Mouse (Mus musculus): Measurements from ENCODE around the gene Gm49403. TPM values are rescaled to one million over a fixed set of nuclear protein-coding genes. Genes with fewer than 3 reads are reported as not detected.
A peak's percentile ranks its signal among the peaks of the same experiment; 100 is the strongest.

The Gm49403 gene
- polyA plus RNA-seq, 1 experiment = not detected

GRCm38 (mm10) chr19:8928689-8929223 lies 45.0 kb downstream of the Gm49403 start:
- no peak; the same call in 1 of the 2 replicates for TF ChIP-seq POLR2A (IDR thresholded peaks at IDR 0.05; ENCODE audit: low read depth, low read length)
- no peak for TF ChIP-seq CTCF (IDR thresholded peaks at IDR 0.05; ENCODE audit: borderline replicate concordance, insufficient read depth, low read length)
- Histone ChIP-seq H3K27ac (ENCODE audit: insufficient read depth, low read length) (no peak overlapping the region), H3K4me3 (ENCODE audit: insufficient read depth, low read length) (peak overlapping the region; percentile 84; the same call in 1 of the 2 replicates), H3K4me1 (ENCODE audit: control insufficient read depth, insufficient read depth, low read length) (peaks cover 3% of the 10 kb centered on the region; the same call in 1 of the 2 replicates)

GRCm38 (mm10) chr19:8929224-8930088 lies 45.7 kb downstream of the Gm49403 start, which contains the start of the genes Rom1 and Eml3:
Gene Rom1 (minus strand): TSS chr19:8929356.
Gene Eml3 (plus strand): TSS chr19:8929552.
- peak within 1 kb of the TSS; percentile 23; the same call in 1 of the 2 replicates for H3K27ac ChIP-seq (ENCODE audit: insufficient read depth, low read length)
- peak within 1 kb of the TSS; percentile 84 for H3K4me3 ChIP-seq (ENCODE audit: insufficient read depth, low read length)
- TF ChIP-seq POLR2A (IDR thresholded peaks at IDR 0.05; ENCODE audit: low read depth, low read length) (peak; percentile 56), CTCF (IDR thresholded peaks at IDR 0.05; ENCODE audit: borderline replicate concordance, insufficient read depth, low read length) (0 out of 2 replicates have a peak, but pooled peaks have one; percentile 10)
- H3K4me1 ChIP-seq (ENCODE audit: control insufficient read depth, insufficient read depth, low read length) = peaks cover 3% of the 10 kb centered on the region; the same call in 1 of the 2 replicates

GRCm38 (mm10) chr19:8930117-8930516 lies 46.4 kb downstream of the Gm49403 start:
- TF ChIP-seq POLR2A (IDR thresholded peaks at IDR 0.05; ENCODE audit: low read depth, low read length) = no peak
- TF ChIP-seq CTCF (IDR thresholded peaks at IDR 0.05; ENCODE audit: borderline replicate concordance, insufficient read depth, low read length) = no peak
- H3K27ac ChIP-seq (ENCODE audit: insufficient read depth, low read length) = no peak overlapping the region

GRCm38 (mm10) chr19:8930771-8931170 lies 47.0 kb downstream of the Gm49403 start:
- no peak for TF ChIP-seq CTCF (IDR thresholded peaks at IDR 0.05; ENCODE audit: borderline replicate concordance, insufficient read depth, low read length)
- TF ChIP-seq POLR2A (IDR thresholded peaks at IDR 0.05; ENCODE audit: low read depth, low read length) = no peak
- Histone ChIP-seq H3K4me1 (ENCODE audit: control insufficient read depth, insufficient read depth, low read length) (peaks cover 3% of the 10 kb centered on the region; the same call in 1 of the 2 replicates), H3K4me3 (ENCODE audit: insufficient read depth, low read length) (peak overlapping the region; percentile 84), H3K27ac (ENCODE audit: insufficient read depth, low read length) (no peak overlapping the region)

More at GRCm38 (mm10) chr19:8930117-8930516, 46.4 kb downstream of the Gm49403 start:
- Histone ChIP-seq H3K4me1 (ENCODE audit: control insufficient read depth, insufficient read depth, low read length) (peaks cover 3% of the 10 kb centered on the region; the same call in 1 of the 2 replicates), H3K4me3 (ENCODE audit: insufficient read depth, low read length) (peak overlapping the region; percentile 84)

GRCm38 (mm10) chr19:8936736-8937135 lies 53.0 kb downstream of the Gm49403 start:
- Histone ChIP-seq H3K4me1 (ENCODE audit: control insufficient read depth, insufficient read depth, low read length) (peaks cover 4% of the 10 kb centered on the region; the same call in 1 of the 2 replicates), H3K27ac (ENCODE audit: insufficient read depth, low read length) (no peak overlapping the region), H3K4me3 (ENCODE audit: insufficient read depth, low read length) (no peak overlapping the region)
- TF ChIP-seq CTCF (IDR thresholded peaks at IDR 0.05; ENCODE audit: borderline replicate concordance, insufficient read depth, low read length) (no peak), POLR2A (IDR thresholded peaks at IDR 0.05; ENCODE audit: low read depth, low read length) (no peak)

Other genes with a start within 250 kb of the Gm49403 start
- gene Chrm1, start 220.1 kb upstream of the Gm49403 start, polyA plus RNA-seq (2011; ENCODE audit: insufficient read length, low read depth, missing spikeins) = not detected in 2 replicates
- gene Slc3a2, start 160.6 kb upstream of the Gm49403 start, polyA plus RNA-seq (2011; ENCODE audit: insufficient read length, low read depth, missing spikeins) = 203 and 309 TPM in 2 replicates
- 46.5 and 52.3 TPM in 2 replicates for gene Wdr74, start 148.1 kb upstream of the Gm49403 start, polyA plus RNA-seq (2011; ENCODE audit: insufficient read length, low read depth, missing spikeins)
- gene 1700092M07Rik, start 143.2 kb upstream of the Gm49403 start, polyA plus RNA-seq (2011; ENCODE audit: insufficient read length, low read depth, missing spikeins) = not detected in 2 replicates
- gene Stx5a, start 142.5 kb upstream of the Gm49403 start, polyA plus RNA-seq (2011; ENCODE audit: insufficient read length, low read depth, missing spikeins) = 97.6 and 114 TPM in 2 replicates
- 172 and 183 TPM in 2 replicates for gene Nxf1, start 126.9 kb upstream of the Gm49403 start, polyA plus RNA-seq (2011; ENCODE audit: insufficient read length, low read depth, missing spikeins)
- 34.7 and 36.7 TPM in 2 replicates for gene Tmem223, start 112.9 kb upstream of the Gm49403 start, polyA plus RNA-seq (2011; ENCODE audit: insufficient read length, low read depth, missing spikeins)
- gene Tmem179b, start 109.5 kb upstream of the Gm49403 start, polyA plus RNA-seq (2011; ENCODE audit: insufficient read length, low read depth, missing spikeins) = 41.7 and 49.2 TPM in 2 replicates
- 15.7 and 22.7 TPM in 2 replicates for gene Taf6l, start 97.5 kb upstream of the Gm49403 start, polyA plus RNA-seq (2011; ENCODE audit: insufficient read length, low read depth, missing spikeins)
- gene Polr2g, start 85.4 kb upstream of the Gm49403 start, polyA plus RNA-seq (2011; ENCODE audit: insufficient read length, low read depth, missing spikeins) = 93.9 and 96.0 TPM in 2 replicates
- gene Zbtb3, start 81.4 kb upstream of the Gm49403 start, polyA plus RNA-seq (2011; ENCODE audit: insufficient read length, low read depth, missing spikeins) = 1.4 and 2.0 TPM in 2 replicates
- 52.8 and 68.7 TPM in 2 replicates for gene Ttc9c, start 64.6 kb upstream of the Gm49403 start, polyA plus RNA-seq (2011; ENCODE audit: insufficient read length, low read depth, missing spikeins)
- 78.5 and 98.7 TPM in 2 replicates for gene Hnrnpul2, start 63.9 kb upstream of the Gm49403 start, polyA plus RNA-seq (2011; ENCODE audit: insufficient read length, low read depth, missing spikeins)
- 43.8 and 73.0 TPM in 2 replicates for gene AC129217.1, start 54.2 kb upstream of the Gm49403 start, polyA plus RNA-seq (2011; ENCODE audit: insufficient read length, low read depth, missing spikeins)
- 41.2 and 50.0 TPM in 2 replicates for gene Bscl2, start 46.5 kb upstream of the Gm49403 start, polyA plus RNA-seq (2011; ENCODE audit: insufficient read length, low read depth, missing spikeins)
- not detected in 2 replicates for gene Gng3, start 44.7 kb upstream of the Gm49403 start, polyA plus RNA-seq (2011; ENCODE audit: insufficient read length, low read depth, missing spikeins)
- 5.9 and 9.0 TPM in 2 replicates for gene Lrrn4cl, start 33.2 kb upstream of the Gm49403 start, polyA plus RNA-seq (2011; ENCODE audit: insufficient read length, low read depth, missing spikeins)
- gene Ubxn1, start 12.4 kb upstream of the Gm49403 start, polyA plus RNA-seq (2011; ENCODE audit: insufficient read length, low read depth, missing spikeins) = 104 and 112 TPM in 2 replicates
- 16.3 and 22.3 TPM in 2 replicates for gene Uqcc3, start 3.0 kb upstream of the Gm49403 start, polyA plus RNA-seq (2011; ENCODE audit: insufficient read length, low read depth, missing spikeins)
- gene Lbhd1, start 198 bp upstream of the Gm49403 start, polyA plus RNA-seq (2011; ENCODE audit: insufficient read length, low read depth, missing spikeins) = 11.7 and 28.6 TPM in 2 replicates
- gene 1810009A15Rik, start 4.9 kb downstream of the Gm49403 start, polyA plus RNA-seq (2011; ENCODE audit: insufficient read length, low read depth, missing spikeins) = 61.7 and 68.8 TPM in 2 replicates
- 16.8 and 18.4 TPM in 2 replicates for gene Gm49416, start 5.0 kb downstream of the Gm49403 start, polyA plus RNA-seq (2011; ENCODE audit: insufficient read length, low read depth, missing spikeins)
- 20.2 and 23.1 TPM in 2 replicates for gene Ints5, start 9.1 kb downstream of the Gm49403 start, polyA plus RNA-seq (2011; ENCODE audit: insufficient read length, low read depth, missing spikeins)
- gene Ganab, start 14.1 kb downstream of the Gm49403 start, polyA plus RNA-seq (2011; ENCODE audit: insufficient read length, low read depth, missing spikeins) = 176 and 190 TPM in 2 replicates
- 26.7 and 28.9 TPM in 2 replicates for gene B3gat3, start 36.4 kb downstream of the Gm49403 start, polyA plus RNA-seq (2011; ENCODE audit: insufficient read length, low read depth, missing spikeins)
- 2.7 and 3.5 TPM in 2 replicates for gene Rom1, start 45.4 kb downstream of the Gm49403 start, polyA plus RNA-seq (2011; ENCODE audit: insufficient read length, low read depth, missing spikeins)
- 26.2 and 28.2 TPM in 2 replicates for gene Eml3, start 45.6 kb downstream of the Gm49403 start, polyA plus RNA-seq (2011; ENCODE audit: insufficient read length, low read depth, missing spikeins)
- 101 and 102 TPM in 2 replicates for gene Mta2, start 57.9 kb downstream of the Gm49403 start, polyA plus RNA-seq (2011; ENCODE audit: insufficient read length, low read depth, missing spikeins)
- gene Tut1, start 69.9 kb downstream of the Gm49403 start, polyA plus RNA-seq (2011; ENCODE audit: insufficient read length, low read depth, missing spikeins) = 16.8 and 19.7 TPM in 2 replicates
- 882 and 905 TPM in 2 replicates for gene Eef1g, start 83.1 kb downstream of the Gm49403 start, polyA plus RNA-seq (2011; ENCODE audit: insufficient read length, low read depth, missing spikeins)
- gene Ahnak, start 105.4 kb downstream of the Gm49403 start, polyA plus RNA-seq (2011; ENCODE audit: insufficient read length, low read depth, missing spikeins) = 559 and 687 TPM in 2 replicates
- gene Scgb1a1, start 204.0 kb downstream of the Gm49403 start, polyA plus RNA-seq (2011; ENCODE audit: insufficient read length, low read depth, missing spikeins) = not detected in 2 replicates